Comparison of ENCODE assay signal across 8 mouse cellular contexts in genomic region chr5:72817523-72818091, GRCm38 (mm10). TPM values are rescaled to one million over a fixed set of nuclear protein-coding genes. Genes with fewer than 3 reads are reported as not detected.
DNase-seq lines count a peak whose midpoint lies in the region; ATAC-seq and TF ChIP-seq lines count a peak whose summit lies in the region.
"Had no signal": no experiment of that assay in that cellular context is flagged by ENCODE, and none has a peak within 500 bp of the region (broad histone marks: within the 10 kb centered on the region; RNA-seq: fewer than 3 reads in every experiment).

No protein-coding gene starts in this region.

- no peaks in the 10 kb centered on the region for H3K36me3 ChIP-seq in neural tube, embryonic 11.5 days (ENCODE audit: control insufficient read depth, insufficient read depth, low read length)
- H3K36me3 ChIP-seq in forebrain, embryonic 16.5 days (ENCODE audit: control insufficient read depth, insufficient read depth), result no peaks in the 10 kb centered on the region
- H3K36me3 ChIP-seq in liver, embryonic 14.5 days (replicated peaks; ENCODE audit: control insufficient read depth, insufficient read depth, low read depth), result no peaks in the 10 kb centered on the region
- H3K36me3 ChIP-seq: embryonic facial prominence, embryonic 12.5 days had no signal

- H3K9ac ChIP-seq in neural tube, embryonic 11.5 days (ENCODE audit: low read length), result no peak overlapping the region
- H3K9ac ChIP-seq in forebrain, embryonic 16.5 days (replicated peaks; ENCODE audit: low read depth, low read length), result no peak overlapping the region
- H3K9ac ChIP-seq in liver, embryonic 14.5 days (replicated peaks), result no peak overlapping the region; the same call in 1 of the 2 replicates
- H3K9ac ChIP-seq: embryonic facial prominence, embryonic 12.5 days had no signal

- peak; percentile 61 for ATAC-seq in neural tube, embryonic 11.5 days (ENCODE audit: insufficient read depth, low FRiP score, low TSS enrichment)
- ATAC-seq in forebrain, embryonic 16.5 days, result peak; percentile 65; the same call in 1 of the 2 replicates
- ATAC-seq in liver, embryonic 14.5 days (ENCODE audit: insufficient read depth), result no peak
- no peak for ATAC-seq in cerebellum, adult (ENCODE audit: insufficient number of reproducible peaks, low FRiP score, low TSS enrichment)

- TF ChIP-seq EP300 in liver, embryonic 14.5 days (IDR thresholded peaks at IDR 0.05; ENCODE audit: low read depth), result no peak

- H3K4me2 ChIP-seq in neural tube, embryonic 11.5 days (ENCODE audit: low read depth), result peak overlapping the region; percentile 16; the same call in 1 of the 2 replicates
- H3K4me2 ChIP-seq in forebrain, embryonic 16.5 days (ENCODE audit: low read length), result no peak overlapping the region
- H3K4me2 ChIP-seq in liver, embryonic 14.5 days (ENCODE audit: low read depth), result peak overlapping the region; percentile 36
- H3K4me2 ChIP-seq: embryonic facial prominence, embryonic 12.5 days had no signal

- H3K4me3 ChIP-seq in neural tube, embryonic 11.5 days (ENCODE audit: low read depth, low read length), result no peak overlapping the region
- H3K4me3 ChIP-seq in forebrain, embryonic 16.5 days (replicated peaks; ENCODE audit: low read length), result no peak overlapping the region
- no peak overlapping the region for H3K4me3 ChIP-seq in liver, embryonic 14.5 days (ENCODE audit: insufficient read depth in 1 of 2, low read depth in 2 of 2, low read length in 2 of 2)
- H3K4me3 ChIP-seq: embryonic facial prominence, embryonic 12.5 days had no signal

- intact Hi-C loops in gastrocnemius, postnatal 14 days (cut with DNase I; ENCODE audit: low total_unique reads), result no loop called here

- H3K4me1 ChIP-seq in neural tube, embryonic 11.5 days (ENCODE audit: control insufficient read depth, insufficient read depth, low read length), result peaks cover 7% of the 10 kb centered on the region; the same call in 1 of the 2 replicates
- H3K4me1 ChIP-seq in forebrain, embryonic 16.5 days (replicated peaks; ENCODE audit: control insufficient read depth, insufficient read depth, low read length), result no peaks in the 10 kb centered on the region
- peaks cover 0 to 8% of the 10 kb centered on the region in 2 experiments; a peak in 2 of 4 replicates for H3K4me1 ChIP-seq in liver, embryonic 14.5 days (replicated peaks; ENCODE audit: control insufficient read depth in 2 of 2, insufficient read depth in 2 of 2, low read length in 1 of 2)

- no peak for TF ChIP-seq CTCF in liver, embryonic 14.5 days (IDR thresholded peaks at IDR 0.05; ENCODE audit: low read depth)

- 27% methylated on average over 10 of the region's 10 CpGs for WGBS in neural tube, embryonic 11.5 days
- 39% methylated on average over 10 of the region's 10 CpGs for WGBS in forebrain, embryonic 16.5 days
- 11% methylated on average over 10 of the region's 10 CpGs for WGBS in liver, embryonic 14.5 days (ENCODE audit: insufficient replicate concordance)

- H3K27me3 ChIP-seq in neural tube, embryonic 11.5 days (ENCODE audit: control insufficient read depth, insufficient read depth, low read length), result no peaks in the 10 kb centered on the region
- no peaks in the 10 kb centered on the region for H3K27me3 ChIP-seq in forebrain, embryonic 16.5 days (replicated peaks; ENCODE audit: control insufficient read depth, insufficient read depth, low read length)
- no peaks in the 10 kb centered on the region for H3K27me3 ChIP-seq in liver, embryonic 14.5 days (ENCODE audit: control insufficient read depth, insufficient read depth, low read length)
- H3K27me3 ChIP-seq: embryonic facial prominence, embryonic 12.5 days had no signal

- no peak overlapping the region; the same call in 1 of the 2 replicates for H3K27ac ChIP-seq in neural tube, embryonic 11.5 days (ENCODE audit: low read depth, low read length)
- no peak overlapping the region for H3K27ac ChIP-seq in forebrain, embryonic 16.5 days (ENCODE audit: low read length)
- H3K27ac ChIP-seq in liver, embryonic 14.5 days, result no peak overlapping the region
- H3K27ac ChIP-seq: embryonic facial prominence, embryonic 12.5 days had no signal

- H3K9me3 ChIP-seq in neural tube, embryonic 11.5 days (ENCODE audit: control insufficient read depth, low read length), result no peaks in the 10 kb centered on the region
- no peaks in the 10 kb centered on the region for H3K9me3 ChIP-seq in forebrain, embryonic 16.5 days (ENCODE audit: control insufficient read depth, low read length)
- no peaks in the 10 kb centered on the region for H3K9me3 ChIP-seq in liver, embryonic 14.5 days (ENCODE audit: control insufficient read depth, low read length)
- H3K9me3 ChIP-seq: embryonic facial prominence, embryonic 12.5 days had no signal

- DNase-seq in neural tube, embryonic 11.5 days (ENCODE audit: low spot score), result peak; percentile 42
- DNase-seq in neural tube, embryonic 10.5 days (ENCODE audit: extremely low spot score, low spot score), result no peak
- DNase-seq in liver, embryonic 14.5 days (ENCODE audit: low read depth in 3 of 3, low spot score in 3 of 3), result no peak
- peak; percentile 37 to 38 for DNase-seq in spleen, adult 18-20 months
- DNase-seq in gastrocnemius, postnatal 14 days, result no peak

RNA-seq across cellular contexts. Expression of gene Tec, which starts 50.7 kb away (rescaled TPM):
- 6.8 and 7.8 TPM in 2 replicates for polyA plus RNA-seq in neural tube, embryonic 11.5 days (2014; fragmentation: Nextera tagmentation; extraction: Ambion mirVana)
- 2.9 and 4.9 TPM in 2 replicates for polyA plus RNA-seq in forebrain, embryonic 16.5 days (2015; fragmentation: Nextera tagmentation; extraction: Ambion mirVana)
- polyA plus RNA-seq in liver, embryonic 14.5 days (2012; rRNA removed), result 1.4 and 1.9 TPM in 2 replicates
- 3.3 TPM in 2 replicates for polyA plus RNA-seq in liver, embryonic 14.5 days (2014; fragmentation: Nextera tagmentation; extraction: Ambion mirVana)
- 1 to 10 TPM; 2.0 to 2.4 TPM for total RNA-seq in gastrocnemius, postnatal 14 days (2021)

Comparison
In these comparisons a context has a peak if more than half of its experiments do, and no peak if none do; other contexts are left out.
1. DNase-seq: peak in neural tube, embryonic 11.5 days (single experiment) and spleen, adult 18-20 months (2 of 2); none in neural tube, embryonic 10.5 days (single experiment), liver, embryonic 14.5 days (0 of 3) and gastrocnemius, postnatal 14 days (single experiment).
2. ATAC-seq: peak in neural tube, embryonic 11.5 days (single experiment) and forebrain, embryonic 16.5 days (single experiment); none in liver, embryonic 14.5 days (single experiment) and cerebellum, adult (single experiment).